Mouse (Mus musculus) CD4-positive helper T cell, adult 2 months (primary cell): Measurements from ENCODE around the gene Frs2.
"Not testable (repeated sequence)": the region's sequence is repeated elsewhere in the genome, so short reads cannot be mapped to it uniquely, and the experiment has no call there.

Experiments used
- DNase-seq: peaks from one replicate; pipeline ENCODE4 v3.0.0-alpha.2; 2012; ENCODE audit warnings: low read depth, missing footprints, low spot score

Frs2 gene

GRCm38 (mm10) chr10:117146421-117146820 lies 1.9 kb downstream of the Frs2 start:
- no peak for DNase-seq

GRCm38 (mm10) chr10:117145546-117146265 lies 2.6 kb downstream of the Frs2 start:
- DNase-seq, result no peak

- DNase-seq, result no peak
These were observed 3.7 kb downstream of the Frs2 start for GRCm38 (mm10) chr10:117144628-117145027.

- no peak for DNase-seq
These were observed 4.3 kb downstream of the Frs2 start for GRCm38 (mm10) chr10:117144071-117144470.

- no peak for DNase-seq
These were observed 5.0 kb downstream of the Frs2 start for GRCm38 (mm10) chr10:117143311-117143710.

GRCm38 (mm10) chr10:117141939-117142552 lies 6.3 kb downstream of the Frs2 start:
- no peak for DNase-seq

- DNase-seq, result not testable (repeated sequence)
These were observed 16.8 kb downstream of the Frs2 start for GRCm38 (mm10) chr10:117131506-117131905.

- no peak for DNase-seq
These were observed 18.3 kb downstream of the Frs2 start for GRCm38 (mm10) chr10:117130037-117130436.

GRCm38 (mm10) chr10:117128693-117129092 lies 19.6 kb downstream of the Frs2 start:
- no peak for DNase-seq

- no peak for DNase-seq
These were observed 20.9 kb downstream of the Frs2 start for GRCm38 (mm10) chr10:117127480-117127879.

GRCm38 (mm10) chr10:117126719-117127118 lies 21.6 kb downstream of the Frs2 start:
- DNase-seq, result no peak

GRCm38 (mm10) chr10:117126233-117126632 lies 22.1 kb downstream of the Frs2 start:
- no peak for DNase-seq

- no peak for DNase-seq
These were observed 26.9 kb downstream of the Frs2 start for GRCm38 (mm10) chr10:117121448-117121847.

GRCm38 (mm10) chr10:117120051-117120666 lies 28.2 kb downstream of the Frs2 start:
- no peak for DNase-seq

GRCm38 (mm10) chr10:117119531-117119930 lies 28.8 kb downstream of the Frs2 start:
- DNase-seq, result peak; percentile 40

- peak; percentile 66 for DNase-seq
These were observed 29.9 kb downstream of the Frs2 start for GRCm38 (mm10) chr10:117118421-117118831.

- no peak for DNase-seq
These were observed 32.7 kb downstream of the Frs2 start for GRCm38 (mm10) chr10:117115652-117116051.

- DNase-seq, result peak; percentile 65
These were observed 35.8 kb downstream of the Frs2 start for GRCm38 (mm10) chr10:117112545-117112944.

GRCm38 (mm10) chr10:117111455-117111854 lies 36.9 kb downstream of the Frs2 start:
- no peak for DNase-seq

- DNase-seq, result peak; percentile 16
These were observed 38.1 kb downstream of the Frs2 start for GRCm38 (mm10) chr10:117110271-117110670.

- DNase-seq, result no peak
These were observed 41.6 kb downstream of the Frs2 start for GRCm38 (mm10) chr10:117106686-117107085.

- DNase-seq, result no peak
These were observed 42.1 kb downstream of the Frs2 start for GRCm38 (mm10) chr10:117106244-117106643.

- DNase-seq, result no peak
These were observed 43.3 kb downstream of the Frs2 start for GRCm38 (mm10) chr10:117105015-117105414.
